Mouse (Mus musculus) granulocyte monocyte progenitor cell, adult 5-6 weeks (primary cell): ENCODE data around the gene Abcb6. TPM values are rescaled to one million over a fixed set of nuclear protein-coding genes. Genes with fewer than 3 reads are reported as not detected.
A peak's percentile ranks its signal among the peaks of the same experiment; 100 is the strongest.

Source experiments
- ATAC-seq: replicated peaks from 2 replicates; pipeline ENCODE4 v1.8.0; 2016; ENCODE audit warnings: mild to moderate bottlenecking, moderate TSS enrichment, inconsistent platforms; ENCODE audit not compliant: poor library complexity, severe bottlenecking
- total RNA-seq, 2 experiments: library from RNA; stranded (forward) in 1 of 2; stranded (reverse) in 1 of 2; fragments of 200-712, 200-1000 nt in 1 of 2; fragments of >200 nt in 1 of 2; fragmentation: Nextera tagmentation in 1 of 2; gene quantifications; 2 replicates each; pipeline ENCODE4 v1.2.3; 2014 to 2017

The Abcb6 gene
- total RNA-seq, 2 experiments from 2014 or later = 7.5 to 8.9 TPM

- no peak for ATAC-seq
Measured at GRCm38 (mm10) chr1:75148727-75149126, 31.5 kb downstream of the Abcb6 start.

DNA sequence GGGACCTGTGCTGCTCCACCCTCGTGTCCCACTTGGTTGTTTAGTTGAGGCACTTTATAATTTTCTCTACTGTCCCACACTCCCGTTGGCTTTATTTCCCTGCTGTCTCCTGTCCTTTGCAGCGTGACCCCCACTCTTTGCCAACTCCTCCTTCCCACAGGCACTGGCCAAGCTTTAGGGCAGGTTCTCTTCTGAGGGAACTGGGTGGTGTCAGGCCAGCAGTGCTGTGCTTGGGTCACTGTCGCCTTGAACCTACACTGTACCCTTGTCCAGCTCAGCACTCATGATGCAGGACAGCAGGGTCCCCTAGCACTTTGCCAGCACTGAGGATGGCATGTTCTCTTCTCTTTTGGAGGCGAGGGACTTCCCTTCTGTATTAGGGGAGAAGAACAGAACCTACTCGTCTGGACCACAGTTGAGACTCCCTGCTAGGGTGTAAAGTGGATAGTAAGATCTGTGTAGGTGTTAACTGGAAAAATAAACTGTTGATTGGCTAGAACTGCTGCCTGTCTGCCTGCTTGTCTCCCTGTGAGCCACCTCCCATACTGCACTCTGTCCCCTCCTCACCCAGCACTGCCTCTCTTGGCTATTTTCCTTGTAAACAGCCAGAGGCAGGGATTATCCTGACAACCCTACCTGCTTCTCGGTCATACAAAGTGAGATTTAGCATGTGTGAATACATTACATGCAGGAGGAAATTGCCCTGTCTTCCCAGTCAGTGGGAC lies 32.6 kb downstream of the Abcb6 start:
- ATAC-seq = no peak

DNA sequence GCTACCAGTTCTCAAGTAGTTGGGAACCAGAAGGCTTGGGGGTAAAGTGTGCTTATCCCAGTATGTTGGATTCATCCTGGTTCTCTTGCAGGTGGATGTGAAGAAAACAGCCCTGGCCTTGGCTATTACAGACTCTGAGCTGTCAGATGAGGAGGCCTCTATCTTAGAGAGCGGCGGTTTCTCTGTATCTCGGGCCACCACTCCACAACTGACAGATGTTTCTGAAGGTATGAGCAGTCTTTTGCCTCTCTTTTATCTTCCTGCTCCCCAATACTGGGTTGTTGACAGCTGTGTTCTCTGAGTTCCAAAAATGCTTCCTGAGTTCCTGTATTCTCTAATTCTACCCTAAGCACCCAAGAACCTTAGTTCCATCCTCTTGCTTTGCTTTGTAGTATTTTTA lies 34.6 kb downstream of the Abcb6 start:
- no peak for ATAC-seq

DNA sequence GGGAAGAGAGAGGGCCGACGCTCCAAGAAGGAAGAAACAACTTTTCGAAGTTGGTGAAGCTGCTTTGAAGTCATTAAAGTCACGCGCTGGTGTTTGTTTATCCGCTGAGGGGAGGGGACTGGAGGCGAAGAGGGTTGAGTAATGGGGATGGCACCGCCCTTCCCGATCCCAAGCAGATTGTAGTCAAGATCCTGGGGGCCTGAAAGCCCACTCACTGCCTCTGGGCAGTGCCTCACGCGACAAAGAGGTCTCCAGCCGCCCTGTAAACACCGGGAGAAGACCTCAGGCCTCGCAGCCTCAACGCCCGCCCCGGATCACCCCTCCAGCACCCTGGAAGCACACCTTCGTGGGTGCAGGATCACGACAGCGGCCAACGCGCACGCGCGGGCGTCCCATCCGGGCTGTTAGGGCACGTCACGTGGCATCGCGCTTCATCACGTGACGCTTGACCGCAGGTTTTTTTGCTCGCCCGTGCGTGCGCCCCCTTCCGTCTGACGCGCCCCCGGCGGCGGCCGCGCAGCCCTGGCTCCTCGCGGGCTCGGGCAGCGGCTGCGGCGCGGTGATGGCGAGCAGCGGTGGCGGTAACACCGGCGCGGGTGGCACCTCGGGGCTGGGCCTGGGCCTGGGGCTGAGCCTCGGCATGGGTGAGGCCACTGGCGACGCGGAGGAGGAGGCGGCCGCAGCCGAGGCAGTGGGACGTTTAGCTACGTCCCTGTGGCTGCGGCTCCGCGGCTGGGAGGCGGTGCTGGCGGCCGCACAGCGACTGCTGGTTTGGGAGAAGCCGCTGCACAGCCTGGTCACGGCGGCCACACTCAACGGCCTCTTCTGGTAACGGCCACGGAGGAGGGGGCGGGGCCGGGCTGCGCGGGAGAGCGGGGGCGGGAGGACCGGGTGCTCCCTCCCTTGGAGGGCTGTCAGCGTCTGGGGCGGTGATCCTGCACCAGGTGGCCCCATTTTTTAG lies 37.6 kb downstream of the Abcb6 start, which contains the start of the genes Cnppd1 and Retreg2:
Gene Cnppd1, minus strand, starts transcription at position 411 of the 961 bp plus-strand sequence.
Gene Retreg2, plus strand, starts transcription at position 478 of the 961 bp plus-strand sequence.
- ATAC-seq = peak; percentile 65

- ATAC-seq = peak; percentile 68
Measured at GRCm38 (mm10) chr1:75141486-75142190, 38.6 kb downstream of the Abcb6 start.

GRCm38 (mm10) chr1:75140601-75141190 lies 39.5 kb downstream of the Abcb6 start:
- ATAC-seq = no peak

GRCm38 (mm10) chr1:75138448-75138847 lies 41.7 kb downstream of the Abcb6 start:
- no peak for ATAC-seq

DNA sequence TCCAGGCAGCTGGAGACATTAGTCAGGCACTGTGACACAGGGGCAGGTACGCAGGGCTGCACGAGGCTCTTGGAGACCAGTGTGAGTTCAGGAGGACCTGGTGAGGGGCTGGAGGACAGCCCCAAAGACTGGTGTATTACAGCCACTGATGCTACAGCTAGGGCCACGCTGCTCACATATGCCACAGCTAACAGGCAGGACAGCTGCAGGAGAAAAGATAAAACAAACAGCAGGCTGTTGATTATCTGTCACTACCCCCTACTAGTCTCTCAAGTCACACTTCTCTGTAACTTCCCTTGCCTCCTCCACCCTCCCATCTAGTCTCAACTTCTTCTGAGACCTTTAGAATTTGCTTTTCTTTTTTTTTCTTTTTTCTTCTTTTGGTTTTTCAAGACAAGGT lies 43.5 kb downstream of the Abcb6 start:
- no peak for ATAC-seq

DNA sequence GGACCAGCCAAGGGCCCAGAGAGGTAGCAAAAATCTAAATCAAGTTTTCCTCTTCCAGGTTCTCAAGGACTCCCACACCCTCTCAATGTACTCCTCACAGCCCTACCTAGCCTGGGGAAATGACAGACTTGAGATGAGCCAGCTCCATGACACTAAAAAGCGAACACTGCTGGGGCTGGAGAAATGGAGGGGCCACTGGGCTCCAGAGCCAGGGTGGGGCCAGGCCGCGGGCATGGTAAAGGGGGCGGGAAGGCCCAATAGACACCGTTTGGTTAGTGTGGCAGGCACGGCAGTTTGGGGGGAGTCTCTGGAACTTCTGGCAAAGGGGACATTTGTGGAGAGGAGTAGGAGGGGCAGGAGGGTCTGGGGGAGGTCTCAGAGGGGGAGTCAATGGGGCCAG lies 43.9 kb downstream of the Abcb6 start:
- no peak for ATAC-seq

DNA sequence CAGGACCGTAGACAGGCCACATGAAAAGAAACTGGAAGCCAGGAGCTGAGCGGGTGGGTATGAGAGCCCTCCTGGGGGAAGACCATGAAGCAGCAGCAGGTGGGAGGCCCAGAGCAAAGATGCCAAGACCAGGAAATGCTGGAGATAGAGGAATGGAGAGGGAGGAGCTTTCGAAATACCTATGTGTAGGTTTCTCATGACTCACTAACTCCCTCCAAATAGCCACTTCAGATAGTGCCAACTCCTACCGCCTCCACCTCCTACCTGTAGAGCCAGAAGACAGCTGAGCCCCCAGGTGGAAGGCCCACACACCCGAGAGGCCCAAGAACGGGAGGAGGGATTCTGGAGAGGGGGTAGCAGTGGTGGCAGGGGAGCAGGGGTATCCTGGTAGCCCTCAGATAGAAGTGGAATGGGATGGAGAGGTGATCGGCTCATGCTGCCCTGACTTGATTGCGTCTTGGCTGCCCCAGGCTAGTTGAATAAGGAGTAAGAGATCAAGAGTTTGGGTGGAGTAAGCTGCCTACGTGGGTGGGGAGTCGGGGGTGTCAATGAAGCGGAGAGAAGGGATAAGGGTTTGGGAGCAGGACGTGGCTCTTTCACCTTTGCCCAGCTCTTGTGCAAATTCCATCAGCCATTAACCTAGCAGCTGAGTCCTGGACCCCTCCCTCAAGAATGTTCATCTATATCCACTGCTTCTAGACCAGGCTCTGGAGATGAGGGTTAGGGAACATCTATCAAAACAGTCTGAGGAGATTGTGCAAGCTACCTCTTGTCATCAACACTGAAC lies 46.6 kb downstream of the Abcb6 start, which contains the start of gene Slc23a3:
Gene Slc23a3, minus strand, starts transcription at position 470 of the 787 bp plus-strand sequence.
- no peak for ATAC-seq

DNA sequence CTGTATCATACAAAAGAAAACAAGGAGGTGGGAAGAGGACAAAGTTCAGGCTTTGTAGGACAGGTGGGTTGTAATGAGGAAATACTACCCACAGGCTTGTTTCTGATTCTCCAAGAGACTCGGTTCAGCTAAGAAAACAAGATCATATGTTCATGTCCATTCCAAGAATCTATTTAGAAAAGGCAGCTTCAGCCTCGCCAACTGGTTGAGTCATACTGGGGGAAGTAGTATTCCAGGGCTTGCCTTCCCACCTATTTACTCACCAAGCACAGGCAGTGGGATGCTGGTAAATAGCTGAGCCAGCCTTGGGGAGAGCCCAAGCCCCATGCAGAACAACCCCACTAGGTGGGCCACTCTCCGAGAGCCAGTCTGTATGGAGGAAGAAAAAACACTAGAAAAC lies 51.6 kb downstream of the Abcb6 start:
- ATAC-seq = no peak

GRCm38 (mm10) chr1:75125418-75125817 lies 54.8 kb downstream of the Abcb6 start:
- no peak for ATAC-seq

DNA sequence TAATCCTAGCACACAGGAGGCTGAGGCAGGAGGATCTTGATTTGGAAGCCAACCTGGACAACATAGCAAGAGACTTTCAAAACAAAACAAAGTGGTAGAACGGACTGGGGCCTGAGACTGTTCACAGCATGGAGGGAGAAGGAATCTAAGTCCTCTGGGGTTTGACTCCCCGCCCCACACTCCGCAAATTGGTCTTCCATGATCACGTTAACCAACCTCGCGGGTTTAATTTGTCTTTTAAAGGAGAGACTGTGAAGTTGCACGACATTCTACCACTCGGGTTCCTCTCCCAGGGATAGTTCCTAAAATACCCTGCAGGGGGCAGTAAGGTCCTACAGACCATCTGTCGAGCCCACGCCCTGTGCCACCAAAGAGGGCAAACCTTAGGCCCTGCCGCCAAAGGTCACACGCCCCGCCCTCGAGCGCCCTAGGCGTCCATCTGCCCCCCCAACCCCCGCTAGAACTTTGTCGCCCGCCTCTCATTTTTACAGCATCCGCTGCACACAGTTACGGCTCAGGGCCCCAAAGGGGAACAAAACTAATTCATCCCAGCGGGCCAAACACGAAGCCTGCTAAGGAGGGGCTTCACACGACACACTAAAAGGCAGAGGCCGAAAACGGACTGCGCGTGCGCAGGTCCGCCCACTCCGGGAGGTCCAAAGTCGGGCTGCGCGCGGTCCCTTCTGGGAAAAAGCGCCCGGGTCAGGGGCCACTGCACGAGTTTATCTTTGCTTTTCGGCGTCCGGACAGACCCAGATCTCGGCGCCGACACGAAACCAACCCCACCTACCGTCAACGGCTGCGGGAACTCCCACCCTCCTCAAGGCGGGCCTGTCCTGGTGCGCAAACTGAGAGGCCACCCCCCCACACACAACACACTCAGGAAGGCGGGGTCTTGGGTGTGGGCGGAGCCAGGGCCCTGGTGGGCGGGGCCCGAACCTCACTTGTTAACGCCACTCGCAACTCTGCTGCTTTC lies 55.6 kb downstream of the Abcb6 start, which contains the start of gene Nhej1:
Gene Nhej1, minus strand, starts transcription at position 855 of the 976 bp plus-strand sequence.
- peak; percentile 91 for ATAC-seq

DNA sequence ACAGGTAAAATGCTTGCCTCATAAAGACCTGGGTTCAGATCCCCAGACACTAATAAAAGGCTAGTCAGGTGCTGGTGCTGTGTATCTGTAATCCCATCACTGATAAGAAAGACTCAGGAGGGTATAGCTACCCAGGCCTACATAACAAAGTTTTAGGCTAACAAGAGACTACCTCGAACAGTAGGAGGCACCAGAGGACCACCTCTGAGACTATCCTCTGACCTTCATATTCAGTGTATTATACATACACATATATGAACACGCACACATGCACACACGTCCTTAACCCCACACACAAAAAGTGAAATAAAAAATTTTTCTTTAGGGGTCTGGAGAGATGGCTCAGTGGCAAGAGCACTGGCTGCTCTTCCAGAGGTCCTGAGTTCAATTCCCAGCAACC lies 58.0 kb downstream of the Abcb6 start:
- no peak for ATAC-seq
